Mouse (Mus musculus): ENCODE measurements around the gene Crtc3. TPM values are rescaled to one million over a fixed set of nuclear protein-coding genes. Genes with fewer than 3 reads are reported as not detected.

Gene Crtc3
- polyA plus RNA-seq (2012; rRNA removed), result 1.5 and 2.0 TPM in 2 replicates

GRCm38 (mm10) chr7:80688556-80689220, at the start of gene Crtc3:
Gene Crtc3 (minus strand): TSS chr7:80688877.

Other genes starting within 250 kb of the Crtc3 start
- gene Blm, start 153.8 kb downstream of the Crtc3 start, polyA plus RNA-seq (2012; rRNA removed), result 21.9 and 23.7 TPM in 2 replicates
- 5.3 and 6.4 TPM in 2 replicates for gene Iqgap1, start 137.1 kb upstream of the Crtc3 start, polyA plus RNA-seq (2012; rRNA removed)
- gene Zscan2, start 172.0 kb upstream of the Crtc3 start, polyA plus RNA-seq (2012; rRNA removed), result 1.4 and 1.7 TPM in 2 replicates
- gene Wdr73, start 212.4 kb upstream of the Crtc3 start, polyA plus RNA-seq (2012; rRNA removed), result 9.7 and 12.0 TPM in 2 replicates
- gene Nmb, start 216.2 kb upstream of the Crtc3 start, polyA plus RNA-seq (2012; rRNA removed), result 1.1 and 1.2 TPM in 2 replicates